Mouse (Mus musculus) embryo, embryonic 10.5 days (tissue): ENCODE data around the gene Gdap2.

Source experiments
- DNase-seq: peaks from one replicate; pipeline ENCODE4 v3.0.0-alpha.2; 2015; ENCODE audit warnings: low spot score

Gene Gdap2

GRCm38 (mm10) chr3:100246286-100246825 is 84.2 kb downstream of the Gdap2 start:
- no peak for DNase-seq
